Mouse (Mus musculus) ES-E14 (cell line): Measurements from ENCODE around the gene Kcnmb2.

Experiments used
- MAFK ChIP-seq: IDR thresholded peaks from 2 replicates; pipeline ENCODE4 v1.6.1; 2014; ENCODE audit warnings: mild to moderate bottlenecking, low read depth, low read length, inconsistent platforms; ENCODE audit not compliant: insufficient read depth
- ZC3H11A ChIP-seq: IDR thresholded peaks from 2 replicates; pipeline ENCODE4 v1.6.1; 2012; ENCODE audit warnings: low read depth, mild to moderate bottlenecking, inconsistent platforms, low read length, borderline replicate concordance

GRCm38 (mm10) chr3:32101391-32101790 lies 199.1 kb downstream of the Kcnmb2 start:
- TF ChIP-seq ZC3H11A: no peak
- TF ChIP-seq MAFK: no peak
